Mouse (Mus musculus): ENCODE results near the gene Ankfn1.

Ankfn1 gene

GRCm38 (mm10) chr11:89777431-89777830 lies at the start of gene Ankfn1:
TSS of gene Ankfn1 (minus strand) at chr11:89777653.
- no peak for DNase-seq

GRCm38 (mm10) chr11:89823661-89824446 lies 46.4 kb upstream of the Ankfn1 start:
- DNase-seq, result no peak

GRCm38 (mm10) chr11:89818594-89818993 lies 41.1 kb upstream of the Ankfn1 start:
- DNase-seq, result no peak

- DNase-seq, result no peak
Observed at GRCm38 (mm10) chr11:89811403-89811802, 34.0 kb upstream of the Ankfn1 start.

GRCm38 (mm10) chr11:89807998-89808397 lies 30.5 kb upstream of the Ankfn1 start:
- DNase-seq, result no peak

GRCm38 (mm10) chr11:89804822-89805221 lies 27.4 kb upstream of the Ankfn1 start:
- peak; percentile 26 for DNase-seq

GRCm38 (mm10) chr11:89803974-89804373 lies 26.5 kb upstream of the Ankfn1 start:
- no peak for DNase-seq

GRCm38 (mm10) chr11:89792709-89793108 lies 15.3 kb upstream of the Ankfn1 start:
- DNase-seq, result no peak

GRCm38 (mm10) chr11:89776070-89776469 lies 1.4 kb downstream of the Ankfn1 start:
- no peak for DNase-seq

GRCm38 (mm10) chr11:89774913-89775312 lies 2.5 kb downstream of the Ankfn1 start:
- no peak for DNase-seq

GRCm38 (mm10) chr11:89772941-89773340 lies 4.5 kb downstream of the Ankfn1 start:
- DNase-seq, result no peak

GRCm38 (mm10) chr11:89765770-89766148 lies 11.7 kb downstream of the Ankfn1 start:
- peak; percentile 9 for DNase-seq

- DNase-seq, result no peak
Observed at GRCm38 (mm10) chr11:89765014-89765769, 12.3 kb downstream of the Ankfn1 start.

- DNase-seq, result peak; percentile 4
Observed at GRCm38 (mm10) chr11:89733973-89734693, 43.3 kb downstream of the Ankfn1 start.

- DNase-seq, result no peak
Observed at GRCm38 (mm10) chr11:89733526-89733925, 43.9 kb downstream of the Ankfn1 start.

- peak; percentile 72 for DNase-seq
Observed at GRCm38 (mm10) chr11:89720847-89721246, 56.6 kb downstream of the Ankfn1 start.

GRCm38 (mm10) chr11:89718491-89718982 lies 58.9 kb downstream of the Ankfn1 start:
- DNase-seq, result peak; percentile 7

- DNase-seq, result no peak
Observed at GRCm38 (mm10) chr11:89716351-89716750, 61.1 kb downstream of the Ankfn1 start.

- DNase-seq, result no peak
Observed at GRCm38 (mm10) chr11:89708526-89708925, 68.9 kb downstream of the Ankfn1 start.

- peak; percentile 79 for DNase-seq
Observed at GRCm38 (mm10) chr11:89696431-89697403, 80.7 kb downstream of the Ankfn1 start.

- no peak for DNase-seq
Observed at GRCm38 (mm10) chr11:89693686-89694085, 83.8 kb downstream of the Ankfn1 start.

GRCm38 (mm10) chr11:89676922-89677321 lies 100.5 kb downstream of the Ankfn1 start:
- DNase-seq, result no peak
